Mouse (Mus musculus): ENCODE measurements around the gene Sim2. TPM values are rescaled to one million over a fixed set of nuclear protein-coding genes. Genes with fewer than 3 reads are reported as not detected.

Gene Sim2
- polyA plus RNA-seq (2012; rRNA removed) (0.02 TPM in 1 of 2 replicates, not detected in the other), polyA plus RNA-seq (2014; fragmentation: Nextera tagmentation; extraction: Ambion mirVana) (not detected in 2 replicates)

- Histone ChIP-seq H3K4me2 (ENCODE audit: low read depth) (peak within 1 kb of the TSS; percentile 9; the same call in 1 of the 2 replicates), H3K27ac (no peak within 1 kb of the TSS), H3K9me3 (ENCODE audit: control insufficient read depth, low read length) (no peaks in the 10 kb centered on the region), H3K27me3 (ENCODE audit: control insufficient read depth, insufficient read depth, low read length) (peaks cover 99% of the 10 kb centered on the region), H3K4me1 (replicated peaks; ENCODE audit: control insufficient read depth in 2 of 2, insufficient read depth in 2 of 2, low read length in 1 of 2) (no peaks in the 10 kb centered on the region), H3K36me3 (replicated peaks; ENCODE audit: control insufficient read depth, insufficient read depth, low read depth) (no peaks in the 10 kb centered on the region), H3K4me3 (ENCODE audit: insufficient read depth in 1 of 2, low read depth in 2 of 2, low read length in 2 of 2) (0 out of 4 replicates have a peak within 1 kb of the TSS, but pooled peaks of 1 of the 2 experiments have one; percentile 6), H3K9ac (replicated peaks) (no peak within 1 kb of the TSS)
- DNase-seq (ENCODE audit: low read depth in 3 of 3, low spot score in 3 of 3) (no peak), ATAC-seq (ENCODE audit: insufficient read depth) (no peak)
- TF ChIP-seq CTCF (IDR thresholded peaks at IDR 0.05; ENCODE audit: low read depth) (no peak), EP300 (IDR thresholded peaks at IDR 0.05; ENCODE audit: low read depth) (no peak)
- WGBS (ENCODE audit: insufficient replicate concordance), result 1% methylated on average over 83 of the region's 96 CpGs
Observed at GRCm38 (mm10) chr16:94084711-94085602, at the start of gene Sim2. Gene Sim2, plus strand, starts transcription at chr16:94084931.

DNA sequence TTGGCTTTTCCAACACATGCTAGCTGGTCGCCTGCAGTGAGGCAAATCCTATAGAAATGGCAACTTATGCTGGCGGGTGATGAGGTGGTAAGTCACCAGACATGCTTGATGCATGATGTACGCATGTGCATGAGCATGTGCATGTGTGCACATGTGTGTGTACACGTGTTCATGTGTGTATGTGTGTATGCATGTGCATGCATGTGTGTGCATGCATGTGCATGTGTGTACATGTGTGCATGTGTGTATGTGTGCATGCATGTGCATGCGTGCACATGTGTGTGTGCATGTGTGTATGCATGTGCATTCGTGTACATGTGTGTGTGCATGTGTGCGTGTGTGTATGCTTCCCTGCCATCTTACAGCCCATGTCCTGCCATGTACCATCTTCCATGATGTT is 47.5 kb upstream of the Sim2 start:
- Histone ChIP-seq H3K27ac (no peak overlapping the region), H3K9ac (replicated peaks) (no peak overlapping the region), H3K27me3 (ENCODE audit: control insufficient read depth, insufficient read depth, low read length) (peaks cover 2% of the 10 kb centered on the region), H3K36me3 (replicated peaks; ENCODE audit: control insufficient read depth, insufficient read depth, low read depth) (no peaks in the 10 kb centered on the region), H3K4me1 (replicated peaks; ENCODE audit: control insufficient read depth in 2 of 2, insufficient read depth in 2 of 2, low read length in 1 of 2) (no peaks in the 10 kb centered on the region), H3K4me2 (ENCODE audit: low read depth) (no peak overlapping the region), H3K9me3 (ENCODE audit: control insufficient read depth, low read length) (no peaks in the 10 kb centered on the region), H3K4me3 (ENCODE audit: insufficient read depth in 1 of 2, low read depth in 2 of 2, low read length in 2 of 2) (no peak overlapping the region)
- WGBS (ENCODE audit: insufficient replicate concordance), result 63% methylated on average over 7 of the region's 7 CpGs
- DNase-seq (ENCODE audit: low read depth in 3 of 3, low spot score in 3 of 3) (no peak), ATAC-seq (ENCODE audit: insufficient read depth) (no peak)
- TF ChIP-seq CTCF (IDR thresholded peaks at IDR 0.05; ENCODE audit: low read depth) (no peak), EP300 (IDR thresholded peaks at IDR 0.05; ENCODE audit: low read depth) (no peak)

- ATAC-seq (ENCODE audit: insufficient read depth) (no peak), DNase-seq (ENCODE audit: low read depth in 3 of 3, low spot score in 3 of 3) (peak; percentile 6 to 29 (median 7))
- TF ChIP-seq EP300 (IDR thresholded peaks at IDR 0.05; ENCODE audit: low read depth), result no peak
- peak; percentile 85 for TF ChIP-seq CTCF (IDR thresholded peaks at IDR 0.05; ENCODE audit: low read depth)
Observed at GRCm38 (mm10) chr16:94038272-94038985, 46.3 kb upstream of the Sim2 start.

GRCm38 (mm10) chr16:94038986-94039341 is 45.8 kb upstream of the Sim2 start:
- 74% methylated on average over 9 of the region's 9 CpGs for WGBS (ENCODE audit: insufficient replicate concordance)

More at GRCm38 (mm10) chr16:94038272-94038985, 46.3 kb upstream of the Sim2 start:
- WGBS (ENCODE audit: insufficient replicate concordance), result 58% methylated on average over 12 of the region's 12 CpGs
- Histone ChIP-seq H3K4me3 (ENCODE audit: insufficient read depth in 1 of 2, low read depth in 2 of 2, low read length in 2 of 2) (no peak overlapping the region), H3K4me1 (replicated peaks; ENCODE audit: control insufficient read depth in 2 of 2, insufficient read depth in 2 of 2, low read length in 1 of 2) (no peaks in the 10 kb centered on the region), H3K9ac (replicated peaks) (no peak overlapping the region), H3K27ac (no peak overlapping the region), H3K9me3 (ENCODE audit: control insufficient read depth, low read length) (no peaks in the 10 kb centered on the region), H3K27me3 (ENCODE audit: control insufficient read depth, insufficient read depth, low read length) (peaks cover 2% of the 10 kb centered on the region), H3K4me2 (ENCODE audit: low read depth) (no peak overlapping the region), H3K36me3 (replicated peaks; ENCODE audit: control insufficient read depth, insufficient read depth, low read depth) (no peaks in the 10 kb centered on the region)

GRCm38 (mm10) chr16:94040485-94040884 is 44.2 kb upstream of the Sim2 start:
- Histone ChIP-seq H3K4me3 (ENCODE audit: insufficient read depth in 1 of 2, low read depth in 2 of 2, low read length in 2 of 2) (no peak overlapping the region), H3K27ac (no peak overlapping the region), H3K4me1 (replicated peaks; ENCODE audit: control insufficient read depth in 2 of 2, insufficient read depth in 2 of 2, low read length in 1 of 2) (no peaks in the 10 kb centered on the region), H3K27me3 (ENCODE audit: control insufficient read depth, insufficient read depth, low read length) (peaks cover 2% of the 10 kb centered on the region), H3K4me2 (ENCODE audit: low read depth) (no peak overlapping the region), H3K36me3 (replicated peaks; ENCODE audit: control insufficient read depth, insufficient read depth, low read depth) (no peaks in the 10 kb centered on the region), H3K9ac (replicated peaks) (no peak overlapping the region), H3K9me3 (ENCODE audit: control insufficient read depth, low read length) (no peaks in the 10 kb centered on the region)
- ATAC-seq (ENCODE audit: insufficient read depth) (no peak), DNase-seq (ENCODE audit: low read depth in 3 of 3, low spot score in 3 of 3) (no peak)
- WGBS (ENCODE audit: insufficient replicate concordance), result 30% methylated on average over 16 of the region's 16 CpGs
- TF ChIP-seq EP300 (IDR thresholded peaks at IDR 0.05; ENCODE audit: low read depth) (no peak), CTCF (IDR thresholded peaks at IDR 0.05; ENCODE audit: low read depth) (no peak)

More at GRCm38 (mm10) chr16:94038986-94039341, 45.8 kb upstream of the Sim2 start:
- Histone ChIP-seq H3K27me3 (ENCODE audit: control insufficient read depth, insufficient read depth, low read length) (peaks cover 2% of the 10 kb centered on the region), H3K4me1 (replicated peaks; ENCODE audit: control insufficient read depth in 2 of 2, insufficient read depth in 2 of 2, low read length in 1 of 2) (no peaks in the 10 kb centered on the region), H3K4me3 (ENCODE audit: insufficient read depth in 1 of 2, low read depth in 2 of 2, low read length in 2 of 2) (no peak overlapping the region), H3K9ac (replicated peaks) (no peak overlapping the region), H3K4me2 (ENCODE audit: low read depth) (no peak overlapping the region), H3K36me3 (replicated peaks; ENCODE audit: control insufficient read depth, insufficient read depth, low read depth) (no peaks in the 10 kb centered on the region), H3K27ac (no peak overlapping the region), H3K9me3 (ENCODE audit: control insufficient read depth, low read length) (no peaks in the 10 kb centered on the region)
- no peak for TF ChIP-seq EP300 (IDR thresholded peaks at IDR 0.05; ENCODE audit: low read depth)
- no peak for TF ChIP-seq CTCF (IDR thresholded peaks at IDR 0.05; ENCODE audit: low read depth)
- ATAC-seq (ENCODE audit: insufficient read depth) (no peak), DNase-seq (ENCODE audit: low read depth in 3 of 3, low spot score in 3 of 3) (no peak)

All from liver, embryonic 14.5 days (tissue).